Mouse (Mus musculus) neural tube, embryonic 11.5 days (tissue): ENCODE data around the gene Acss1. TPM values are rescaled to one million over a fixed set of nuclear protein-coding genes. Genes with fewer than 3 reads are reported as not detected.

Source experiments
- ATAC-seq: fragments of 200-750 bp; cut with Nextera tagmentation; 2 replicates; pipeline ENCODE4 v1.8.0; 2017; ENCODE audit warnings: moderate number of reproducible peaks, mild to moderate bottlenecking, moderate TSS enrichment, moderate library complexity; ENCODE audit not compliant: insufficient read depth, low FRiP score, low TSS enrichment
- DNase-seq: peaks from one replicate; pipeline ENCODE4 v3.0.0-alpha.2; 2015; ENCODE audit warnings: low spot score
- H3K27ac ChIP-seq: fragments of 300-500 bp; sonication (generic); 2 replicates; pipeline ENCODE4 v1.5.1; 2014; ENCODE audit warnings: low read depth, mild to moderate bottlenecking, low read length
- H3K27me3 ChIP-seq: fragments of 300-500 bp; sonication (generic); 2 replicates; pipeline ENCODE4 v1.6.1; 2014; ENCODE audit warnings: mild to moderate bottlenecking, low read length, mixed read lengths; ENCODE audit not compliant: control insufficient read depth, insufficient read depth
- H3K36me3 ChIP-seq: fragments of 300-500 bp; sonication (generic); 2 replicates; pipeline ENCODE4 v1.6.1; 2014; ENCODE audit warnings: mild to moderate bottlenecking, low read length, moderate library complexity, mixed read lengths; ENCODE audit not compliant: control insufficient read depth, insufficient read depth
- H3K4me1 ChIP-seq: fragments of 300-500 bp; sonication (generic); 2 replicates; pipeline ENCODE4 v1.6.1; 2014; ENCODE audit warnings: low read length, mixed read lengths; ENCODE audit not compliant: control insufficient read depth, insufficient read depth
- H3K4me2 ChIP-seq: fragments of 300-500 bp; sonication (generic); 2 replicates; pipeline ENCODE4 v1.6.1; 2014; ENCODE audit warnings: low read depth, mild to moderate bottlenecking, moderate library complexity
- H3K4me3 ChIP-seq: fragments of 300-500 bp; sonication (generic); 2 replicates; pipeline ENCODE4 v1.5.1; 2014; ENCODE audit warnings: low read depth, low read length
- H3K9ac ChIP-seq: fragments of 300-500 bp; sonication (generic); 2 replicates; pipeline ENCODE4 v1.6.1; 2014; ENCODE audit warnings: mild to moderate bottlenecking, low read length
- H3K9me3 ChIP-seq: fragments of 300-500 bp; sonication (generic); 2 replicates; pipeline ENCODE4 v1.6.1; 2016; ENCODE audit warnings: low read length; ENCODE audit not compliant: control insufficient read depth
- WGBS: fragments of 180-500 bp; shearing (Covaris S2); extraction: QIAGEN DNeasy Blood & Tissue Kit; methylation state at CpG from one replicate; pipeline ENCODE4 v1.1.7; 2014; 5-methylcytosine and 5-hydroxymethylcytosine counted together
- polyA plus RNA-seq: library from polyadenylated mRNA; unstranded; fragments of >200 nt; fragmentation: Nextera tagmentation; extraction: Ambion mirVana; gene quantifications from 2 replicates; pipeline ENCODE4 v1.2.1, GENCODE M21; 2014

Gene Acss1
- polyA plus RNA-seq, 1 experiment from 2014 or later, result 21.5 TPM

DNA sequence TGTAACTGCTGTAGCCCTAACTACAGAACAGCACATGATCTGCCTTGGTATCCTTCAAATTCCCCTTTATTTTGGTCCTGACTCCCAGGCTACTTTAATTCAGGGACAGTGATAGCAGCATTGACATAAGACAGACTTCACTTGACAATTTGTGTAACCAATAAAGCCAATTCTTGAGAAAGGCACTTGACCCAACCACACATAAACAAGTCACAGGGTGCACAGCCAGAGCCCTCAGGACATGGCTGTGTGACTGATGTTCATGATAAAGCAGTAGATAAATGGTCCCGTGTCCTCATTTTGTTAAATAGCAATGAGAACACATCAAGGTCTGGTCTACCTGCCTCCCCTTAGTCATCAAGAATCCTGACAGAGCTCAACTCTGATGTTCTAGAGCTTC, 88.7 kb downstream of the Acss1 start:
- Histone ChIP-seq H3K27me3 (no peaks in the 10 kb centered on the region), H3K9me3 (no peaks in the 10 kb centered on the region), H3K27ac (no peak overlapping the region), H3K4me1 (no peaks in the 10 kb centered on the region), H3K9ac (no peak overlapping the region), H3K4me2 (no peak overlapping the region), H3K4me3 (no peak overlapping the region), H3K36me3 (no peaks in the 10 kb centered on the region)
- ATAC-seq, result no peak
- DNase-seq, result no peak
- WGBS, result 87% methylated on average over 1 of the region's 1 CpGs

DNA sequence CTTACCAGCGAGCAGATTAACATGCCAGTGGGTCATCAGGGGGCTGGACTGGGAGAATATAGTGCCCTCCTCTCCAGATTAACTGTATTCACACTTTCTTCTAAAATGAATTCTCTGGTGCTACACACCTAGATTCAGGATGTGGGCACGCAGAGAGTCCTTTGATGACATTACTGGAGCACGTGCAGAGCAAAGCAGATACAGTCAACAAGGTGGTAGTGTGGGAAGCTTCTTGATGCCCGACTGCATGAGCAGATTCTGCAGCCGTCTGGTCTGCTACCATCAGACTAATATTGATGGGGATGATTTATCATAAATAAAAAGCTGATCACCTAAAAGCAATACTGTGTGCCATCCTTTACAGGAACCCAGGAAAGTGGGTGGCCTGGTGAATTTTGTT, 89.7 kb downstream of the Acss1 start:
- Histone ChIP-seq H3K27ac (no peak overlapping the region), H3K27me3 (no peaks in the 10 kb centered on the region), H3K4me2 (no peak overlapping the region), H3K4me3 (no peak overlapping the region), H3K36me3 (no peaks in the 10 kb centered on the region), H3K9me3 (no peaks in the 10 kb centered on the region), H3K9ac (no peak overlapping the region), H3K4me1 (no peaks in the 10 kb centered on the region)
- 83% methylated on average over 5 of the region's 5 CpGs for WGBS
- DNase-seq (no peak), ATAC-seq (no peak)

DNA sequence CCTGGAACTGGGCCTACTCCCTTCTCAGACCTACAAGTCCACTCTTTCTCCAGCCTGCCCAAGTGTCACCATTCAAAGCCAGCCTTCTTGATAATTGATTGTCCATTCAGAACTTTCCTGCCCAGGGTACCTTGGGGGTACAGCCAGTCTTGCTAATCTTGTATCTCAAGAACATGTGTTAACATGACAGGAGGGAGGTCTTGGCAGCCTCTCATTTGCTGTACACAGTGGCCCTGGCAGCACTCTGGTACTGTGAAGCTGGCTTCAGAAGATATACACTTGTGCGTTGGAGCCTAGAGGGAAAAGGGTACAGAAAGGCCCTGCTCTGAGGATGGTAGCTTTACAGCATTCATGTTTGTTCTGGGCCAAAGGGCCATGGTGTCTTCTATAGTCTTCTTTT, 92.0 kb downstream of the Acss1 start:
- Histone ChIP-seq H3K4me3 (no peak overlapping the region), H3K9me3 (no peaks in the 10 kb centered on the region)
- WGBS, result 100% methylated on average over 1 of the region's 1 CpGs

DNA sequence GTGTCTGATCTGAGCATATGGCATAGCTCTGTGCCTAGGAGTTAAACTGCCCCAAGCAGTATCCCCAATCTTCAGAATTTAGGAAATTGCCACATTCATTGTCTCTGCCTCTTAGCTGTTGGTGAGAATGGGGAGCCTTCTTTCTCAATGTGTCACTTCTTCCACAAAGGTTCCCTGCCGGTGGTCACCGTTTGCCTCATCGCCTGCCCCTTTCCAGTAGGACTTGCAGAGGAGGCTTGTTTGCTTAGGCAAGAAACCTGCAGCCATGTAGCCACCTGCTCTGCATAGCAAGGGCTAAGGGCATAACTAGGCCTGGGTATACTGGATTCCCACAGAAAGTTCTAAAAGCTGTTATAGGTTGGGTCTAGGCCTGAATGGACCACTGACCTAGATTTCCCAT, 95.8 kb downstream of the Acss1 start:
- no peak for DNase-seq
- 90% methylated on average over 3 of the region's 3 CpGs for WGBS
- no peak overlapping the region for H3K4me3 ChIP-seq
- no peak overlapping the region for H3K4me2 ChIP-seq
- no peaks in the 10 kb centered on the region for H3K36me3 ChIP-seq
- no peaks in the 10 kb centered on the region for H3K4me1 ChIP-seq
- no peak overlapping the region for H3K9ac ChIP-seq
- H3K27me3 ChIP-seq, result no peaks in the 10 kb centered on the region
- ATAC-seq, result no peak
- H3K27ac ChIP-seq, result no peak overlapping the region
- H3K9me3 ChIP-seq, result no peaks in the 10 kb centered on the region

More for the DNA sequence above, 92.0 kb downstream of the Acss1 start:
- Histone ChIP-seq H3K4me1 (no peaks in the 10 kb centered on the region), H3K27me3 (no peaks in the 10 kb centered on the region), H3K36me3 (no peaks in the 10 kb centered on the region), H3K9ac (no peak overlapping the region), H3K27ac (no peak overlapping the region), H3K4me2 (no peak overlapping the region)
- ATAC-seq, result no peak
- no peak for DNase-seq

DNA sequence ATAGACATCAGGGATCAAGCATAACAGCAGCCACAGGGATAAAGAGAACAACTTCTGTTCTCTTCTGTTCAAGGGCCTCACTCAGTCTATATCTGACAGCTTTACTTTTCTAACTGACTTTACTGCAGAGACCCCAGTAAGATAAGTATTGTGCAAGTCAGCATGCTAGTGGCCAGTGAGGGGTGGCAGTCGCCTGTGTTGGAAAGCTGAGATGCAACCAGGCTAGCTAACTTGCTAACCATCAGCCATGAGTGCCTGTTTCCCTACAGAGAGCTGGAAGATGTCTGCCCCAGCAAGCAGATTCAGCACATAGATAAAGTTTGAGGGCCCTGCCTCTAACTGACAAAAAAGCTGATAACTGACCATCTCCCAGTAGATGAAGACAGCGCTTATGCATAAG, 97.5 kb downstream of the Acss1 start:
- Histone ChIP-seq H3K27ac (no peak overlapping the region), H3K36me3 (no peaks in the 10 kb centered on the region), H3K4me3 (no peak overlapping the region), H3K27me3 (no peaks in the 10 kb centered on the region), H3K9me3 (no peaks in the 10 kb centered on the region), H3K4me2 (no peak overlapping the region), H3K9ac (no peak overlapping the region), H3K4me1 (no peaks in the 10 kb centered on the region)
- WGBS, result 86% methylated on average over 2 of the region's 2 CpGs
- DNase-seq (no peak), ATAC-seq (no peak)

DNA sequence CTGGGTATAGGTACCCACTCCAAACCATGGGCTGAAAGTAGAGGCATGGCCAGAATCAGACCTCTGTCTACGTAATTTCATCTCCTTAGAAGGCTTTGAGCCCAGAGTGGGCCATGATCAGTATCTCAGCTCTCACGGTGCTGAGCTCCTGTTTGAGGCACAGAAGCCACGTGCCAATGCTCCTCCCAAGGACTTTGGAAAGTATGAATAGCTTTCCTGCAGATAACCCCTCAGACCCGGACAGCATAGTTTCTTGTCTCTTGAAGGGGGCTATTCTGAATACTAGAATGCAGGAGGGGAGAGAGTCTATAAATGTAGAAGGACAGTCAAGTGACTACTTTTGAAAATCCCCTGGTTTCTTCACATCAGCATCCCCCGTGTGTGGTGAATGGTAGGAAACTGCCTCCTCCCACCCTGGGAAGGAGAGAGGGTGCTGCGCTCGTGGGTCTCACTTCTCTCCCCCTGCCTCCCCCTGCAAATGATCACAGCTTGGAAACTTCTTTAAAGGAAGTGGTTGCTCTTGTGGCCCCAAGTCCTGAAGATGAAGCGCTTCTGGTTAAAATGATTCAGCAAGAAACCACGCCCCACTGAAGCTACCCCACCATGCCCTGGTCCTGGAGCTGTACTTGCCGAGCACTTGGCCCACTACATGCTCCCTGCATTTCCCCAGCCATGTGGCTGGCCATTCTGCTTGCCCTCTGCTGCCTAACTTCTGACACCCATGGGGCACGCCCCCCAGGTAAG, 98.3 kb downstream of the Acss1 start, which contains the start of gene Cst7:
Gene Cst7 (plus strand): TSS at position 569 of the 744 bp plus-strand sequence.
- no peaks in the 10 kb centered on the region for H3K4me1 ChIP-seq
- H3K27me3 ChIP-seq, result no peaks in the 10 kb centered on the region
- H3K4me3 ChIP-seq, result no peak within 1 kb of the TSS
- ATAC-seq, result no peak
- no peaks in the 10 kb centered on the region for H3K9me3 ChIP-seq
- no peak within 1 kb of the TSS for H3K27ac ChIP-seq
- H3K4me2 ChIP-seq, result no peak within 1 kb of the TSS
- no peaks in the 10 kb centered on the region for H3K36me3 ChIP-seq
- WGBS, result 78% methylated on average over 11 of the region's 11 CpGs
- no peak within 1 kb of the TSS for H3K9ac ChIP-seq
- DNase-seq, result no peak

Other genes with a start within 250 kb of the Acss1 start
- gene Zfp442, start 217.0 kb downstream of the Acss1 start, polyA plus RNA-seq, result 8.6 and 9.0 TPM in 2 replicates
- gene Zfp345, start 183.4 kb downstream of the Acss1 start, polyA plus RNA-seq, result 0.34 TPM in 1 of 2 replicates, not detected in the other
- gene Cst7, start 98.1 kb downstream of the Acss1 start, polyA plus RNA-seq, result 0.40 and 0.50 TPM in 2 replicates
- 39.9 and 41.2 TPM in 2 replicates for gene Apmap, start 59.9 kb downstream of the Acss1 start, polyA plus RNA-seq
- gene Vsx1, start 20.9 kb upstream of the Acss1 start, polyA plus RNA-seq, result 0.91 and 0.99 TPM in 2 replicates
- 30.7 and 31.2 TPM in 2 replicates for gene Entpd6, start 80.5 kb upstream of the Acss1 start, polyA plus RNA-seq
- 50.2 and 52.8 TPM in 2 replicates for gene Pygb, start 118.2 kb upstream of the Acss1 start, polyA plus RNA-seq
- 57.0 and 65.3 TPM in 2 replicates for gene Abhd12, start 236.2 kb upstream of the Acss1 start, polyA plus RNA-seq
- gene Gins1, start 236.9 kb upstream of the Acss1 start, polyA plus RNA-seq, result 59.4 and 60.6 TPM in 2 replicates